Mouse (Mus musculus) G1E (cell line): Measurements from ENCODE around the gene Ncf1. TPM values are rescaled to one million over a fixed set of nuclear protein-coding genes. Genes with fewer than 3 reads are reported as not detected.

Experiments
- ATAC-seq: 2 replicates; pipeline ENCODE4 v1.8.0; 2016; ENCODE audit warnings: mild to moderate bottlenecking; ENCODE audit not compliant: insufficient number of reproducible peaks, poor library complexity, low FRiP score, severe bottlenecking; ENCODE audit errors: extremely low read depth
- DNase-seq: peaks from one replicate; pipeline ENCODE4 v3.0.0; 2012; ENCODE audit warnings: low spot score
- H3K27me3 ChIP-seq: 2 replicates; pipeline ENCODE4 v1.6.1; 2012; ENCODE audit warnings: mild to moderate bottlenecking, low read length, inconsistent platforms; ENCODE audit not compliant: insufficient read depth
- H3K36me3 ChIP-seq: replicated peaks from 2 replicates; pipeline ENCODE3; 2012; ENCODE audit warnings: mild to moderate bottlenecking, inconsistent platforms
- H3K4me1 ChIP-seq: 2 replicates; pipeline ENCODE4 v1.6.1; 2012; ENCODE audit warnings: low read depth, low read length, inconsistent platforms, mixed read lengths; ENCODE audit not compliant: insufficient read depth
- H3K4me3 ChIP-seq: 2 replicates; pipeline ENCODE4 v1.5.1; 2012; ENCODE audit warnings: low read depth, mild to moderate bottlenecking, inconsistent platforms, low read length, moderate library complexity, mixed read lengths
- H3K9me3 ChIP-seq: replicated peaks from 2 replicates; pipeline ENCODE4 v1.6.1; 2012; ENCODE audit warnings: inconsistent platforms
- CTCF ChIP-seq: IDR thresholded peaks from 2 replicates; pipeline ENCODE4 v1.5.1; 2012; ENCODE audit warnings: low read depth, low read length, inconsistent platforms, mixed read lengths
- GATA1 ChIP-seq: IDR thresholded peaks from 2 replicates; pipeline ENCODE4 v1.6.1; 2012; ENCODE audit warnings: borderline replicate concordance, low read length, inconsistent platforms, mixed read lengths
- GATA2 ChIP-seq: IDR thresholded peaks from 2 replicates; pipeline ENCODE4 v1.6.1; 2012; ENCODE audit warnings: low read depth, low read length, inconsistent platforms, borderline replicate concordance
- POLR2AphosphoS5 ChIP-seq: IDR thresholded peaks from 2 replicates; pipeline ENCODE4 v1.6.1; 2012; ENCODE audit warnings: low read depth, low read length, inconsistent platforms; ENCODE audit not compliant: insufficient replicate concordance
- TAL1 ChIP-seq: conservative IDR thresholded peaks from 2 replicates; pipeline ENCODE4 v1.6.1; 2012; ENCODE audit warnings: low read depth, low read length, inconsistent platforms, mixed read lengths
- polyA plus RNA-seq: library from polyadenylated mRNA; stranded (reverse); fragments of >175 nt; gene quantifications from 2 replicates; pipeline ENCODE4 v1.2.3, GENCODE M21; 2012
- total RNA-seq, 2 experiments: library from RNA; stranded (forward) in 1 of 2; stranded (reverse) in 1 of 2; fragments of 200-1000 nt in 1 of 2; fragments of >200 nt in 1 of 2; fragmentation: Nextera tagmentation in 1 of 2; gene quantifications; 2 replicates each; pipeline ENCODE4 v1.2.3; 2014 to 2017

Ncf1 gene
- total and polyA plus RNA-seq, 3 experiments: 2.0 to 27.8 (median 20.7) TPM

DNA sequence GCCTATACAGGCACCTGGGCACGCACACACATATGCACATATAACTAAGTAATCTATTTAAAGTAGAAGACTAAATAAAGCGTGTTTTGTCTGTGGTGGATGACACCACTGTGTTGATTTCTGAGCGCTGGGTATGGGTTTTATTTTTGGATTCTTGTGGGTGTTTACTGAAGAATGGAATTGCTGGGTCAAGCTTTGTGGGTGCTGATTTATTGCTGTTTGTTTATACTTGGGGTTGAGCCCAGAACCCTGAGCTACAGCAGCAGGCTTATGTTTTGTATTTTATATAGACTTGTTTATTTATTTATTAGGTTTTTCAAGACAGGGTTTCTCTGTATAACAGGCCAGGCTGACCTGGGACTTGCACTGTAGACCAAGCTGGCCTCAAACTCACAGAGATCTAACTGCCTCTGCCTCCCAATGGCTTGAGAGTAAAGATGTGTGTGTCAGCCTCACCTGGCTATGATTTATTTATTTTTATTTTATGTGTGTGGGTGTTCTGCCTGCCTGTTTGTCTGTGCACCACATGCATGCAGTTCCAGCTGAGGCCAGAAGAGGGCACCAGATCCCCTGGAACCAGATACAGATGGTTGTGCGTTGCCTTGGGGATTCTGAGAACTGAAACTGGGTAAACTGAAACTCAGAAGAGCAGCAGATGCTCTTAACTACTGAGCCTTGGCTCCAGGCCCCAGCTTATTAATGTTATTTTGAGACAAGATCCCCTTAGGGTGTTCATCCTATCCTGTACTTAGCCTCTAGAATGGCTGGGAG is 42.3 kb downstream of the Ncf1 start:
- ATAC-seq (no peak), DNase-seq (peak; percentile 23)
- no peak for TF ChIP-seq TAL1
- peak; percentile 92 for TF ChIP-seq CTCF
- no peak for TF ChIP-seq GATA1
- no peak for TF ChIP-seq GATA2
- TF ChIP-seq POLR2AphosphoS5: no peak
- no peak overlapping the region for H3K4me3 ChIP-seq
- no peaks in the 10 kb centered on the region for H3K9me3 ChIP-seq
- peaks cover 30% of the 10 kb centered on the region for H3K4me1 ChIP-seq
- H3K27me3 ChIP-seq: no peaks in the 10 kb centered on the region
- peaks cover 19% of the 10 kb centered on the region for H3K36me3 ChIP-seq

DNA sequence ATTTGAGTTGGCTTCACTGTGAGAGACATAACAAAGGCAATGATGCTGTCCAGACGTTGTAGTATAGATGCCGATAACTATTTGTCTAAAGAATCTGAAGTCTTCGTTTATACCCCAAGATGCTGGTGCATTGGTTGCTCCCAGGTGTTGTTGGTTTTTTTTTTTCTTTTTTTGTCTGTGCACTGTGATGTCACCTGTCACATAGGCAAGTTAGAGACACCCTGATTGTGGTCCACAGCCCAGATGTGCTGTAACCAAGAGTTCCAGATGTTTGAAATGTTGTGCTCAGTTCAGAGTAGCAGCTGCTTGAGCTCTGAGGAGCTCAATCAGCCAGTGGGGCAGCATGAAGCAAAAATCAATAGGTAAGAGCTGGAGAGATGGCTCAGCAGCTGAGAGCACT is 43.4 kb downstream of the Ncf1 start:
- Histone ChIP-seq H3K9me3 (no peaks in the 10 kb centered on the region), H3K4me3 (no peak overlapping the region), H3K27me3 (no peaks in the 10 kb centered on the region), H3K36me3 (peaks cover 11% of the 10 kb centered on the region), H3K4me1 (peaks cover 33% of the 10 kb centered on the region)
- TF ChIP-seq POLR2AphosphoS5: no peak
- TF ChIP-seq TAL1: no peak
- DNase-seq: no peak
- no peak for ATAC-seq

DNA sequence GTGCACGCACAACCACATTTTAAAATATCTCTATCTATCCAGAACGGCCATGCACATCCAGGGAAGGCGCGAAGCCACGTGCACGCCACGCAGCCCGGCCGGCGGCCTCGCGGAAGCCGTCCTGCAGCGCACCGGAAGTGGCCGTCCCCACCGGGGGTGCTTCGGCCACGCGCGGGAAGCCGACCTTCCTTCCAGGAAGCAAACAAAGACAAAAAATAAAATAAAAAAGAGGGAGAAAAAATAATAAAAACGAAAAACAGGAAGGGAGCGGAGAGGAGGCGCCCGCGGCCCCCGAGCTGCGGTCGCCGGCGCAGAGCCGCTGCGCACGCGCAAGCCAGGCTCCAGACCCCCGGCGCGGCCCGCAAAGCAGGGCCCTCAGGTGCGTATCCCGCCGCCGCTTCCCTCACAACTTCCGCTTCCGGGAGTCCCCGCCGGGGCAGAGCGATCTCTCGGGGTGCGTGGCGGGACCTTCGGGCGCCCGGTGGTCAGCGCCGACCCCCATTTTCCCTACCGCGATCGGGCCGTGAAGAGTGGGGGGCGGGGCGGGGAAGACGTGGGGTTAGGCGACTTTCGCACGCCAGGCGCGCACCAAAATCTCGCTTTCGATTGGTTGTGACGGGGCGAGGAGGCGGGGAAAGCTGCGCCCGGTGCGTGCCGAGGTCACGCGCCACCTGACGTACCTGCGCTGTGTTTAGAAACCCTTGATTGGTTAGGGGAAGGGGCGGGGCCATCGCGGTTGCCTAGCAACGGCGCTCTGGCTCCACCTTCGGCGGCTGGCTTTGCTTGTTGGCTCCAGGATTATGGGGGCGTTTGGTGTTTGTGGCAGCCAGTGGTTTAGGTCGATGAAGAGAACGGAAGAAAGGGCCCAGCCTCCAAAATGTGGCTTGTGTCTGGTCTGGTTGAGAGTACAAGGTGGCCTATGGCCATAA is 45.3 kb downstream of the Ncf1 start, which contains the start of gene Gtf2ird2:
Gene Gtf2ird2 (plus strand): TSS at position 140 of the 929 bp plus-strand sequence.
- H3K4me1 ChIP-seq: peaks cover 37% of the 10 kb centered on the region
- DNase-seq (peak; percentile 94), ATAC-seq (peak; percentile 93)
- peak within 1 kb of the TSS; percentile 77 for H3K4me3 ChIP-seq
- H3K27me3 ChIP-seq: no peaks in the 10 kb centered on the region
- H3K36me3 ChIP-seq: peaks cover 8% of the 10 kb centered on the region
- no peaks in the 10 kb centered on the region for H3K9me3 ChIP-seq
- no peak for TF ChIP-seq POLR2AphosphoS5
- TF ChIP-seq GATA2: no peak
- no peak for TF ChIP-seq TAL1
- TF ChIP-seq GATA1: no peak
- no peak for TF ChIP-seq CTCF

DNA sequence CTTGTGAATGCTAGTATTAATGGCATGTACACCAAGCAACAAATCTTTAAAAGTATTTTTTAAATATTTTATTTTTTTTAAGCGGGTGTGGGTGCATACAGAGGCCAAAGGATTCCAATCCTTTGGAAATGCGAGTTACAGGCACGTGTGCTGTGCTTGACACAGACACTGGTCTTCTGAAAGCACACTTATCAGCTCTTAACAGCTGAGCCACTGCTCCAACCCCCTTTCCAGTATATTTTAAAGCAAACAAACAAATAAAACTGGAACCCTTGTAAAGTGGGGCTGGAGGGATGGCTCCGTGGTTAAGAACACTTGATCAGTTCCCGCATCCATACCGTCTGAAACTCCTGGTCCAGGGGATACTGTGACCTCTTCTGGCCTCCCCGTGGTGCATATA is 46.3 kb downstream of the Ncf1 start:
- H3K4me3 ChIP-seq: peak overlapping the region; percentile 77
- DNase-seq (no peak), ATAC-seq (no peak)
- 0 out of 2 replicates have a peak, but pooled peaks have one; percentile 11 for TF ChIP-seq TAL1
- no peak for TF ChIP-seq CTCF
- H3K4me1 ChIP-seq: peaks cover 44% of the 10 kb centered on the region
- peaks cover 8% of the 10 kb centered on the region for H3K36me3 ChIP-seq
- H3K27me3 ChIP-seq: no peaks in the 10 kb centered on the region
- no peaks in the 10 kb centered on the region for H3K9me3 ChIP-seq

DNA sequence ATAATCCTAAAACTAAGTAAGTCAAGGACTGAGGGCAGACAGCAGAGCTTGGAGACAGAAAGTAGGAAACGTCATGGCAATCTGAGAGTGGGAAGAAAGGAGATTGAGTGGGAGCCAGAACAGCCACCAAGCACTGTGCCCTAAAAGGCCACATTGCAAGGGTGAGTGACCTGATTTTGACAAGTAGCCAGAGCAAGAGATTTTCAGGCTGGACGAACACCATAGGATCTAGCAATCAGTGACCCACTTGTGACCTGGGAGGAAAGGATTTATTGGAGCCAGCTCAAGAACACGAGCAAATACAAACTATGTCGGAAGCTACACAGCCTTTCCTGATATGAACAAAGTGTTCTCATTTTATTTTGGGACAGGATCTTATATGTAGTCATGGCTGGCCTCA is 46.7 kb downstream of the Ncf1 start:
- H3K36me3 ChIP-seq: peaks cover 8% of the 10 kb centered on the region
- H3K4me1 ChIP-seq: peaks cover 41% of the 10 kb centered on the region
- no peak for TF ChIP-seq GATA2
- no peak for TF ChIP-seq CTCF
- TF ChIP-seq TAL1: no peak
- no peak for TF ChIP-seq POLR2AphosphoS5
- no peak for TF ChIP-seq GATA1
- DNase-seq (no peak), ATAC-seq (no peak)
- no peaks in the 10 kb centered on the region for H3K9me3 ChIP-seq
- H3K4me3 ChIP-seq: peak overlapping the region; percentile 48; the same call in 1 of the 2 replicates
- H3K27me3 ChIP-seq: no peaks in the 10 kb centered on the region

DNA sequence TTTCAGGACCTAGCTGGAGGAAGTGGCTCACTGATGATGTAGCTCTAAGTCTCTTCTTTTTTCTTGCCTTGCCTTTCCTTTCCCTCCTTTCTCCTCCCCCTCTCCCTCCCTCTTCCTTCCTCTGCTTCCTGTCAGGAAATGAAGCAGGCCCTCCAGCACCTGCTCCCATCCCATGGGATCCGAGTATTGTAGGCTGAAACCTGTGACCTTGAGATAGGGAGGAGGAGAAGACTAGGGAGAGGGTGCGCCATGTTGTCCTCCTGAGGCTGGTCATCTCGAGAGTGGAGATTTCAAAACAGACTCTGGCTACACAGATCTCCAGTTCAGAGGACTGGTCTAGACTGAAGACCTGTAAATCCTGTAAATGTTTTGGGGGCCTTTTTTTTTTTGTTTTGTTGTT is 47.3 kb downstream of the Ncf1 start:
- Histone ChIP-seq H3K4me3 (no peak overlapping the region; the same call in 1 of the 2 replicates), H3K27me3 (no peaks in the 10 kb centered on the region), H3K4me1 (peaks cover 37% of the 10 kb centered on the region), H3K9me3 (no peaks in the 10 kb centered on the region), H3K36me3 (peaks cover 8% of the 10 kb centered on the region)
- no peak for TF ChIP-seq TAL1
- TF ChIP-seq GATA2: no peak
- TF ChIP-seq GATA1: no peak
- no peak for TF ChIP-seq POLR2AphosphoS5
- TF ChIP-seq CTCF: no peak
- ATAC-seq (no peak), DNase-seq (no peak)
